ENCODE assay signal across 12 mouse cellular contexts in genomic region chr2:146884291-146884855, GRCm38 (mm10). TPM values are rescaled to one million over a fixed set of nuclear protein-coding genes. Genes with fewer than 3 reads are reported as not detected.
DNase-seq lines count a peak whose midpoint lies in the region; ATAC-seq and TF ChIP-seq lines count a peak whose summit lies in the region.
"Had no signal": no experiment of that assay in that cellular context is flagged by ENCODE, and none has a peak within 500 bp of the region (broad histone marks: within the 10 kb centered on the region; RNA-seq: fewer than 3 reads in every experiment).

No protein-coding gene starts in this region.

- no peak for ATAC-seq in hindbrain, embryonic 13.5 days (ENCODE audit: low FRiP score)
- no peak; the same call in 1 of the 2 replicates for ATAC-seq in hindbrain, embryonic 16.5 days
- ATAC-seq: intestine, embryonic 15.5 days; liver, postnatal 0 days had no signal

- H3K4me2 ChIP-seq in hindbrain, embryonic 13.5 days, result no peak overlapping the region
- H3K4me2 ChIP-seq in hindbrain, embryonic 16.5 days (ENCODE audit: low read length), result no peak overlapping the region
- H3K4me2 ChIP-seq: intestine, embryonic 15.5 days had no signal

- no peak for TF ChIP-seq POLR2A in brain, embryonic 14.5 days (IDR thresholded peaks at IDR 0.05; ENCODE audit: borderline replicate concordance, extremely low read depth, insufficient read depth, insufficient read length, poor library complexity, severe bottlenecking)

- peaks cover 4% of the 10 kb centered on the region; the same call in 1 of the 2 replicates for H3K27me3 ChIP-seq in hindbrain, embryonic 13.5 days
- no peaks in the 10 kb centered on the region for H3K27me3 ChIP-seq in hindbrain, embryonic 16.5 days (replicated peaks; ENCODE audit: control insufficient read depth, insufficient read depth, low read length)
- peaks cover 11% of the 10 kb centered on the region; the same call in 1 of the 2 replicates for H3K27me3 ChIP-seq in midbrain, embryonic 10.5 days (ENCODE audit: low read depth, poor library complexity, severe bottlenecking)
- H3K27me3 ChIP-seq: CH12.LX; intestine, embryonic 15.5 days had no signal

- TF ChIP-seq CTCF in brain, embryonic 14.5 days (IDR thresholded peaks at IDR 0.05; ENCODE audit: borderline replicate concordance, extremely low read depth, insufficient read depth, insufficient read length), result no peak

- peak; percentile 26 for DNase-seq in Muller cell, postnatal 12 days (ENCODE audit: inconsistent ontology term)
- peak; percentile 80 for DNase-seq in brain, embryonic 14.5 days (ENCODE audit: low read depth)
- no peak for DNase-seq in midbrain, embryonic 10.5 days (ENCODE audit: low spot score)
- no peak for DNase-seq in left cerebral cortex, adult 9 months (ENCODE audit: low spot score in 2 of 2)
- DNase-seq in T-cell, adult 2 months (ENCODE audit: low spot score), result no peak
- DNase-seq: cerebellum, postnatal 14 days; liver, postnatal 0 days; thymus, adult 18-20 months had no signal

- H3K36me3 ChIP-seq in hindbrain, embryonic 13.5 days, result 0 out of 2 replicates have a peak, but pooled peaks cover 4% of the 10 kb centered on the region
- no peaks in the 10 kb centered on the region for H3K36me3 ChIP-seq in hindbrain, embryonic 16.5 days (ENCODE audit: control insufficient read depth, insufficient read depth, low read length)
- H3K36me3 ChIP-seq in midbrain, embryonic 10.5 days, result peaks cover 8% of the 10 kb centered on the region
- H3K36me3 ChIP-seq: intestine, embryonic 15.5 days had no signal

- 62% methylated on average over 8 of the region's 8 CpGs for WGBS in hindbrain, embryonic 13.5 days
- 49% methylated on average over 8 of the region's 8 CpGs for WGBS in hindbrain, embryonic 16.5 days
- 46% methylated on average over 8 of the region's 8 CpGs for WGBS in midbrain, embryonic 10.5 days

- no peak overlapping the region for H3K4me3 ChIP-seq in hindbrain, embryonic 13.5 days
- no peak overlapping the region for H3K4me3 ChIP-seq in hindbrain, embryonic 16.5 days (ENCODE audit: low read length)
- no peak overlapping the region for H3K4me3 ChIP-seq in midbrain, embryonic 10.5 days
- H3K4me3 ChIP-seq: intestine, embryonic 15.5 days had no signal

- H3K4me1 ChIP-seq in hindbrain, embryonic 13.5 days (replicated peaks), result no peaks in the 10 kb centered on the region
- H3K4me1 ChIP-seq in hindbrain, embryonic 16.5 days (ENCODE audit: control insufficient read depth, insufficient read depth, low read depth, low read length), result no peaks in the 10 kb centered on the region
- H3K4me1 ChIP-seq in midbrain, embryonic 10.5 days, result peaks cover 23% of the 10 kb centered on the region
- H3K4me1 ChIP-seq: intestine, embryonic 15.5 days had no signal

- 0 out of 2 replicates have a peak overlapping the region, but pooled peaks have one; percentile 5 for H3K27ac ChIP-seq in hindbrain, embryonic 13.5 days
- no peak overlapping the region for H3K27ac ChIP-seq in hindbrain, embryonic 16.5 days (ENCODE audit: low read depth, low read length)
- peak overlapping the region; percentile 59; the same call in 1 of the 2 replicates for H3K27ac ChIP-seq in midbrain, embryonic 10.5 days (replicated peaks)
- H3K27ac ChIP-seq: intestine, embryonic 15.5 days had no signal

- no peaks in the 10 kb centered on the region for H3K9me3 ChIP-seq in hindbrain, embryonic 13.5 days
- H3K9me3 ChIP-seq in hindbrain, embryonic 16.5 days (ENCODE audit: control insufficient read depth, low read length), result no peaks in the 10 kb centered on the region
- no peaks in the 10 kb centered on the region; the same call in 1 of the 2 replicates for H3K9me3 ChIP-seq in midbrain, embryonic 10.5 days (replicated peaks)
- H3K9me3 ChIP-seq: intestine, embryonic 15.5 days had no signal

- no peak overlapping the region for H3K9ac ChIP-seq in hindbrain, embryonic 13.5 days
- H3K9ac ChIP-seq in hindbrain, embryonic 16.5 days (ENCODE audit: low read depth, low read length), result no peak overlapping the region
- H3K9ac ChIP-seq: intestine, embryonic 15.5 days; liver, postnatal 0 days had no signal

RNA-seq across cellular contexts. Expression of gene Kiz, which starts 28.7 kb away (rescaled TPM):
- polyA plus RNA-seq in hindbrain, embryonic 13.5 days (2015; fragmentation: Nextera tagmentation; extraction: Ambion mirVana), result 28.3 and 28.8 TPM in 2 replicates
- polyA plus RNA-seq in hindbrain, embryonic 16.5 days (2015; fragmentation: Nextera tagmentation; extraction: Ambion mirVana), result 22.9 and 23.1 TPM in 2 replicates
- 12.7 and 14.6 TPM in 2 replicates for polyA plus RNA-seq in brain, embryonic 14.5 days (2012; rRNA removed)
- polyA plus RNA-seq in midbrain, embryonic 10.5 days (2016; fragmentation: Nextera tagmentation; extraction: Ambion mirVana), result 32.2 and 33.7 TPM in 2 replicates

Comparison
In these comparisons a context has a peak if more than half of its experiments do, and no peak if none do; other contexts are left out.
1. DNase-seq: peak in Muller cell, postnatal 12 days (single experiment) and brain, embryonic 14.5 days (single experiment); none in midbrain, embryonic 10.5 days (single experiment), left cerebral cortex, adult 9 months (0 of 2) and T-cell, adult 2 months (single experiment).